In genomic region chr16:17833681-17834399, GRCm38 (mm10) we compare ENCODE assay signal across 8 mouse cellular contexts. TPM values are rescaled to one million over a fixed set of nuclear protein-coding genes. Genes with fewer than 3 reads are reported as not detected.
DNase-seq lines count a peak whose midpoint lies in the region; ATAC-seq lines count a peak whose summit lies in the region.

No protein-coding gene starts in this region.

- H3K36me3 ChIP-seq in hindbrain, embryonic 10.5 days = no peaks in the 10 kb centered on the region; the same call in 1 of the 2 replicates
- no peaks in the 10 kb centered on the region for H3K36me3 ChIP-seq in liver, embryonic 13.5 days

- H3K4me3 ChIP-seq in hindbrain, embryonic 10.5 days = peak overlapping the region; percentile 70
- H3K4me3 ChIP-seq in liver, embryonic 13.5 days (replicated peaks) = peak overlapping the region; percentile 54

- H3K27ac ChIP-seq in hindbrain, embryonic 10.5 days = peak overlapping the region; percentile 79
- no peak overlapping the region for H3K27ac ChIP-seq in liver, embryonic 13.5 days

- no peaks in the 10 kb centered on the region for H3K9me3 ChIP-seq in hindbrain, embryonic 10.5 days
- H3K9me3 ChIP-seq in liver, embryonic 13.5 days (replicated peaks) = no peaks in the 10 kb centered on the region

- peaks cover 93% of the 10 kb centered on the region for H3K27me3 ChIP-seq in hindbrain, embryonic 10.5 days (ENCODE audit: insufficient read depth, poor library complexity, severe bottlenecking)
- H3K27me3 ChIP-seq in liver, embryonic 13.5 days = peaks cover 94% of the 10 kb centered on the region

- peaks cover 23% of the 10 kb centered on the region for H3K4me1 ChIP-seq in hindbrain, embryonic 10.5 days (replicated peaks)
- H3K4me1 ChIP-seq in liver, embryonic 13.5 days (replicated peaks) = peaks cover 13% of the 10 kb centered on the region

- peak overlapping the region; percentile 68 for H3K4me2 ChIP-seq in liver, embryonic 13.5 days

- WGBS in hindbrain, embryonic 10.5 days = 1% methylated on average over 103 of the region's 103 CpGs
- 1% methylated on average over 96 of the region's 103 CpGs for WGBS in liver, embryonic 13.5 days (ENCODE audit: insufficient replicate concordance)

- peak; percentile 41 for DNase-seq in adrenal gland, postnatal 10 days
- no peak for DNase-seq in adrenal gland, adult 18-20 months (ENCODE audit: low spot score in 2 of 2)
- peak; percentile 55 for DNase-seq in thymus, postnatal 4 days
- DNase-seq in thymus, postnatal 36 days = no peak
- peak; percentile 73 for DNase-seq in hindbrain, embryonic 10.5 days (ENCODE audit: low spot score)
- no peak for DNase-seq in liver, embryonic 13.5 days
- peak; percentile 57 for DNase-seq in right cerebral cortex, postnatal 14 days
- DNase-seq in gastrocnemius, postnatal 10 days = no peak

- H3K9ac ChIP-seq in liver, embryonic 13.5 days = no peak overlapping the region

- ATAC-seq in liver, embryonic 13.5 days (ENCODE audit: low read depth) = no peak

RNA-seq across cellular contexts. Expression of gene B830017H08Rik, which starts 0.9 kb away (rescaled TPM):
- not detected for total RNA-seq in adrenal gland, postnatal 10 days (2021)
- total RNA-seq in adrenal gland, adult 18-20 months (2021) = not detected
- polyA plus RNA-seq in hindbrain, embryonic 10.5 days (2016; fragmentation: Nextera tagmentation; extraction: Ambion mirVana) = 0.22 TPM in 1 of 2 replicates, not detected in the other
- polyA plus RNA-seq in liver, embryonic 13.5 days (2015; fragmentation: Nextera tagmentation; extraction: Ambion mirVana) = not detected in 2 replicates
- total RNA-seq in gastrocnemius, postnatal 10 days (2021) = not detected

RNA-seq across cellular contexts. Expression of gene Car15, which starts 4.3 kb away (rescaled TPM):
- 1 to 10 TPM; 1.3 to 1.9 TPM for total RNA-seq in adrenal gland, postnatal 10 days (2021)
- total RNA-seq in adrenal gland, adult 18-20 months (2021) = 1 to 10 TPM; 1.8 to 2.2 TPM
- 1.9 and 2.3 TPM in 2 replicates for polyA plus RNA-seq in hindbrain, embryonic 10.5 days (2016; fragmentation: Nextera tagmentation; extraction: Ambion mirVana)
- polyA plus RNA-seq in liver, embryonic 13.5 days (2015; fragmentation: Nextera tagmentation; extraction: Ambion mirVana) = 0.54 and 0.59 TPM in 2 replicates
- 1 to 10 TPM; 1.0 to 2.1 TPM for total RNA-seq in gastrocnemius, postnatal 10 days (2021)

RNA-seq across cellular contexts. Expression of gene Scarf2, which starts 36.8 kb away (rescaled TPM):
- total RNA-seq in adrenal gland, postnatal 10 days (2021) = 10 to 100 TPM; 15.0 to 16.7 TPM
- total RNA-seq in adrenal gland, adult 18-20 months (2021) = 10 to 100 TPM in 1 of 2 experiments, 1 to 10 TPM in 1; 9.5 to 11.7 TPM
- polyA plus RNA-seq in hindbrain, embryonic 10.5 days (2016; fragmentation: Nextera tagmentation; extraction: Ambion mirVana) = 5.4 and 9.6 TPM in 2 replicates
- polyA plus RNA-seq in liver, embryonic 13.5 days (2015; fragmentation: Nextera tagmentation; extraction: Ambion mirVana) = 1.0 TPM in 2 replicates
- total RNA-seq in gastrocnemius, postnatal 10 days (2021) = 10 to 100 TPM; 17.3 to 25.4 TPM

RNA-seq across cellular contexts. Expression of gene Gm20518, which starts 57.6 kb away (rescaled TPM):
- total RNA-seq in adrenal gland, postnatal 10 days (2021) = under 1 TPM; 0.18 to 0.30 TPM
- under 1 TPM; 0.32 to 0.66 TPM for total RNA-seq in adrenal gland, adult 18-20 months (2021)
- polyA plus RNA-seq in hindbrain, embryonic 10.5 days (2016; fragmentation: Nextera tagmentation; extraction: Ambion mirVana) = 0.14 and 0.20 TPM in 2 replicates
- 0.05 and 0.08 TPM in 2 replicates for polyA plus RNA-seq in liver, embryonic 13.5 days (2015; fragmentation: Nextera tagmentation; extraction: Ambion mirVana)
- under 1 TPM; 0.09 to 0.14 TPM for total RNA-seq in gastrocnemius, postnatal 10 days (2021)

Comparison
In these comparisons a context has a peak if more than half of its experiments do, and no peak if none do; other contexts are left out.
1. DNase-seq: peak in adrenal gland, postnatal 10 days (single experiment), thymus, postnatal 4 days (single experiment), hindbrain, embryonic 10.5 days (single experiment) and right cerebral cortex, postnatal 14 days (single experiment); none in adrenal gland, adult 18-20 months (0 of 2), thymus, postnatal 36 days (0 of 2), liver, embryonic 13.5 days (single experiment) and gastrocnemius, postnatal 10 days (single experiment).